Mouse (Mus musculus) mature B cell (primary cell): Measurements from ENCODE around the gene Pxylp1.

Experiments used
- in situ Hi-C: fragments of 300-500 bp; cut with MboI; formaldehyde crosslinking; loops from 2 replicates; pipeline ENCODE4 v1.14.3; 2019

Pxylp1 gene

DNA sequence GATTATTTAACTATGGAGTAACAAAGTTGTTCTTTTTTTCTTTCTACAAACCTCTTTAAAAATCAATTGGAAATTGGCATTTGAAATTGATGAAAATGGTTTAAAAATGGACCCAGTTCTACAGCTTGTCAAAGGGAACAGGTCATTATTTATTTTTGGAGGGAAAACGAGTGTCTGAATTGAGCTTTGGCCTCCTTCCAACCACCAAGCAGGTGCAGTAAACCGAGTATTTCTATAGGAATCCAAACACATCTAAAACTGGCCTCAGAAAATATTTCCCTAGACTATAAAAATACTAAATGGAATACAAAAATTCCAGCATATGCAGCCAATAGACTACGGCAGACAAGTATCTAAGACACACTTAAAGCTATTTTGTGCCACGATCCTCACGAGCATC, 68.9 kb downstream of the Pxylp1 start:
- in situ Hi-C loops: no loop called here

DNA sequence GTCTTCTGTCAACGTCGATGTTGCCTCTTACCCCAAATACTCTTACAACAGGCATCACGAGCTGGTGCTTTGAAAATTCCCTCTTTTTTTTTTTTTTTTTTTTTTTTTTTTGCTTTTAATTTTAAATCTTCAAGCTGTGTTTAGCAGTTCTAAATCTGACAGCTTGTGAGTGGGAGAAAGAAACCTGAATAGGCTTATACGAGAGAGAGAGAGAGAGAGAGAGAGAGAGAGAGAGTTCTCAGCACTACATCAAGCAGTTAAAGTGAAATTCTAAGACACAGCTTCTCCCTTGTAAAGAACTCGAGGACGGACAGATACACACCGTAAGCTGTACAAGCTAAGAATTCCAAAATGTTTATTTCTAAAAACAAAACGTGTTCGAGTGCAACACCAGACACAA, 69.5 kb downstream of the Pxylp1 start:
- in situ Hi-C loops: no loop called here

DNA sequence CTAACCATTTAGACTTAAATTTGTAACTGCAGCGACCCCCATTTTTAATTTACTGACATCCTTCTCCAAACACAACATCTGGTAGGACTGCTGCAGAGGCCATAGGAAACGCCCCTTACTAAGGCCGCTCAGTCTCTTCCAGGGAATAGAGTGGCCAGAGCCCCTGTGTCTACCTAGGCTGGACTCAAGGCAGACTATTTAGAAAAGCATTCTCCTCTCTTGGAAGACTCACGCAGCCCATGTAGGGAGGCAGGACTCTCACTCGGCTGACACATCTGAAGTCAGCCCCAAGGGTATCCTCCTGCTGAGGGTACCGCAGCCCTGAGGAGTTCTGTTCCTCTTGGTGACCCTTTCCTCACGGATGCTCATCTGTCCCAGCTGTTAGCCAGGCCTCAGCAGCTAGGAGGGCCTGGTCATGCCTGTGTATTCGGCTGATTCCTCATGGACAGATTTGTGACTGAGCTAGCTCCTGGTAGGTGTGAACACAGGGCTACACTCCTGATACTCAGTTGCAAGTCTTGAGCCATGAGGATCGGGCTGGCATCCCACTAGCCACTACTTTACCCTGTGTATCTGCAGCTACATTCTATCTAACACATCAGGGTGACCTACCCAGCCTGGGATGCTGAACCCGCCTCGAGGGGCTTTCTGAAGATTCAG, 73.5 kb downstream of the Pxylp1 start:
- in situ Hi-C loops: loop anchor here (10.0 kb wide), 1 partner anchor 244 kb away; no protein-coding TSS in a partner anchor

DNA sequence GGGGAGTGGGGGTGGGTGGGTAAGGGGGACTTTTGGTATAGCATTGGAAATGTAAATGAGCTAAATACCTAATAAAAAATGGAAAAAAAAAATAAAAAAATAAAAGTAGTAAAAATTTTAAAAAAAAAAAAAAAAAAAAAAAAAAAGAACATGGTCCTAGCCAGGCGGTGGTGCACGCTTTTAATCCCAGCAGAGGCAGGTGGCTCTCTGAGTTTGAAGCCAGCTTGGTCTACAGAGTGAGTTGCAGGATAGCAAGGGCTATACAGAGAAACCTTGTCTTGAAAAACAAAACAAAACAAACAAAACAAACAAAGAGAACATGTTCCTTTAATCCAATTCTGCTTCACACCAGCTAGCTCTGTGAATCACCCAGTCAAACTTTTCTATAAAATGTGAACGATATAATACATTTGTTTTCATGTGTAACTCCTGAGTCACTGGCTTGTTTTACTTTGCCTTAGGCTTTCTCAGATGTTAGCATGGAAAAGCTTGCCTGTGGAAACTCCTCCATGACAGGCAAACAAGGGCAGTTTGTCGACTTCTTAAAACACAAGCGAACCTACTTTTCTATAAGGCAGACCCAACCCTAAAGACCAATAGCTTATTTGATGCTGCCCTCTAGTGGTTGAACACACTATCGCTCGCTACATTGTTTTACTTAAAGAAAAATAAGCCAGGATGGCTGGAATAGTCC, 74.2 kb downstream of the Pxylp1 start:
- in situ Hi-C loops: loop anchor here (10.0 kb wide), 1 partner anchor 243 kb away; no protein-coding TSS in a partner anchor

DNA sequence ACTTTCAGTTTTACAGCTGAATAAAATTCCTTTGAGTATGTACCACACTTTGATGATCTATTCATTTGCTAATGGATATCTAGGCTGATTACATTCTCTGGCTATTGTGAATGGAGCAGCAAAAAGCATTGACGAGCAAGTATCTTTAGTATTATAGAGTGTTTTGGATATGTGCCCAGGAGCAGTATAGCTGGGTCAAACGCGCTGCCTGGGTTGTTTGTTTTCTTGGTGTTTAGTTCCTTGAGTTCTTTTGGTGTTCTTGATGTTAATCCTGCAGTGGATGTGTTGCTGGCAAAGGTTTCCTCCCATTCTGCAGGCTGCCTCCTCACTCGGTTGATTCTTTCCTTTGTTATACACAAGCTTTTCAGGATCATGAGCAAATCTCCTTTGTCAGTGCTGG, 80.5 kb downstream of the Pxylp1 start:
- in situ Hi-C loops: loop anchor here (10.0 kb wide), 1 partner anchor 237 kb away; no protein-coding TSS in a partner anchor

DNA sequence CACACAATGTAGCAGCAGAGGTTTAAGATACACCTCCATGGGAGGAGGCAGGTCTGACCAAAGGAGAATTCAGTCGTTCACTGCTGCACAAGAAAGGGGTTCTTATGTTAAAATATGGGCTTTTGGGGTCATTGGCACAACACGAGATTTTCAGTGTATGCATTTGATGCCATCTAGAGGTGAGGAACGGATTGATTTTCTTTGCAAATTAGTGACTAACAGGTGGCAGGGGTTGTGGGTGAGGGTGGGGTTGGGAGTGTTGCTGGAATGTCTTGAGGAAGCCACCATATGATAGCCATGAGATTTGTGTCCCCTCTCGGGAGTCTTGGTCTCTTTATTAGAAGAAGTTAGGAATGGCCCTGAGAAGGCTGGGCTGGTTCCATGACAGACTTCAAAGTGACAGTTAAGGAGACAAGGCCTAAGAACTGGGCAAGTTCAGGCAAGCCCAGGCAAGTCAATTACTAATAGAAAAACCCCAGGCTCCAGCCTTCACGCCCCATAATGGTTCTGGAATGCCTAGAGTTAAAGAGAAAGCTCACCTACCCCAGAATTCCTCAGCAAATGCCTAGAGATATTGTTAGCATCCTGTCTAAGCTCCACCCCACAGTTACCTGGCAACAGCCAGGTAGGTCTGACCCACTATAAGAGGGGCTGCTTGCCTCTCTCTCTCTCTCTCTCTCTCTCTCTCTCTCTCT, 92.2 kb downstream of the Pxylp1 start:
- in situ Hi-C loops: no loop called here

DNA sequence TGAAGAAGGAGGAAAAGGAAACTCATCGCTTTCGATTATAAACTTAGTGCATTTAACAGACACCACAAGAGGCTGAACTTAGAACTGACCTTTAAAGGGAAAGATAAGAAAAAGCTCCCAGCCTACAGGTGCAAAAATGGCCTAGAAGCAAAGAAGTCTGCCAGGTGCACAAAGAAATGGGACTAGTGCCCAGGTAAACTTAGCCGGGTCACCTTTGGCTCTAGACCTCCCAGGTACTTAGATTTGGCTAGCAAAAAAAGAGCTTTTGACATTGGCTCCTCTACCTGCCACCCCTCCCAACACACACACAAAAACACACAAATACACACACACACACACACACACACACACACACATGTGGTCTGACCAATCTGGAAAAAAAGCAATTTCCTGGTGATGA, 95.2 kb downstream of the Pxylp1 start:
- in situ Hi-C loops: loop anchor here (10.0 kb wide), 1 partner anchor 123 kb away; no protein-coding TSS in a partner anchor

DNA sequence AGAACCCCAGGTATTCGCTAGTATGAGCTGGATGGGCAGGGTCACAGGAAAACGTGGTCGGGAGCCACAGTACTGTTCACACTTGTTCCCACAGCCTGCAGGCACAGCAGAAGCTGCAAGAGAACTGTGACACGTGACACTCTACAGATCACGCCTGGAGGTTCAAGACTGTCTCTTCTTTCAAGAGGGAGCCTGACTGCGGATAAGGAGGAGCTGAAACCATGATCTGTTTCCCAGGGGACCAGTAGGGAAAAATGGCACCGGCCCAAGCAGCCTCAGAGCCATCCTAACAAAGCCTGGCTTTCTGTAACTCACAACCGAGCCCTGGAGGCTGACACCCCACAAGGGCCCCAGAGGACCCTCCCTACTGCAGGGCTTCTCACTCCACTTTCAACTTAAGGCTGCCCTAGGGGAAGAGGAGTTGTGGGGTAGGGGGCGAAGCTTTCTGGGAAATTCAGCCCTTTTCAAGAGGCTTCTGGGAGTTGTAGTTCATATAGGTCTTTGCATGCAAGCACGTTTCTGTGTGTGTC, 97.0 kb downstream of the Pxylp1 start:
- in situ Hi-C loops: loop anchor here (10.0 kb wide), 1 partner anchor 121 kb away; no protein-coding TSS in a partner anchor

DNA sequence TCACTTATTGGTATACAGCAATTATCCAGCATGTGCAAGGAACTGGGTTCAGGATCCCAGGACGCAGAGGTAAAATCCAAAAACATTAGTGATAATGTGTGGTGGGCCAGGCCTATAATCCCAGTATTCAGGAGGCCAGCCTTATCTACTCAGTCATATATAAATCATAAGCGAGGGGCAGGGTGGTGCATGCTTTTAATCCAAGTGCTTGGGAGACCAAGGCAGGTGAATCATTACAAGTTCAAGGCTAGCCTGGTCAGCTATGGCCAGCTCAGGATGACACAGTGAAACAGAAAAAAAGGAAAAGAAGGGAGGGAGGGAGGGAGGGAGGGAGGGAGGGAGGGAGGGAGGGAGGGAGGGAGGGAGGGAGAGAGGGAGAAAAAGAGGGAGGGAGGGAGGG, 97.9 kb downstream of the Pxylp1 start:
- in situ Hi-C loops: loop anchor here (10.0 kb wide), 1 partner anchor 120 kb away; no protein-coding TSS in a partner anchor

DNA sequence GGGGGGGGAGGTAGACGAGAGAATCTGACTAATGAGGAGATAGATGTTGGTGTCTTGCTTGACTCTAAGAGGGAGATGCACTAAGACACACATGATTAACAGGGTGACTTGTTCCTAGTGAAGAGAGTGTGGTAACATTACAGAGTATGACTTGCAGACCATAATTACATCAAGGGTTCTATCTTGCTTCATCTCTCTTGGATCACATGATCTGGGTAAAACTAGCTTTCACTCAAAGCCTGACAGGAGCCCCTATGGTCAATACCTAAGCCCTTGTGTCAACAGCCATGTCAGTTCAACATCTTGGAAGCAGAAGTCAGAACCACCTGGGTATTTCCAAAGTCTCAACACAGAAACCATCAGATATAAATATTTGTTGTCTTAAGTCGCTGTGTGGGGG, 99.9 kb downstream of the Pxylp1 start:
- in situ Hi-C loops: loop anchor here (10.0 kb wide), 1 partner anchor 118 kb away; no protein-coding TSS in a partner anchor

DNA sequence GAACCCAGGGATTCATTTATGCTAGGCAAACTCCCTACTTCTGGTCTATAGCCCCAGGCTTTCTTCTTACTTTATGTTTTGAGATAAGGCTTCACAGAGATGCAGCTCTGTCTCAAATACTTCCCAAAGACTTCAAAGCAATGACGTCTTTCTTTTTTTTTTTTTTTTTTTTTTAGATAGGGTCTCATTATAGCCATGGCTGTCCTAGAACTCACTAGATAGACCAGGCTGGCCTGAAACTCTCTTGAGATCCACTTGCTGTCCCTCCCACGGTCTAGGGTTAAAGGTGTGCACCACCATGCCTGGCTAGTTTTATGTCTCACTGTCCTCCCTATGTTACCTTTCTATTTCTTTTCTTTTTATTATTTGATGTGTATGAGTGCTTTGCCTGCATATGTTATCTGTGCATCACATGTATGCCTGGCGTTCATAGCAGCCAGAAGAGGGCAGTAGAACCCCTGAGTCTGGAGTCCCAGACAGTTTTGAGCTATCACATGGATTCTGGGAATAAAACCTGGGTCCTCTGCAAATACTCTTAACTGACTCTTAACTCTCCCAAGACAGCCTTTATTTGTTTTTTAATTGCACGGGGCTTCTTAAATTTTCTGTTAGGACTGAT, 102.0 kb downstream of the Pxylp1 start:
- in situ Hi-C loops: loop anchor here (10.0 kb wide), 1 partner anchor 116 kb away; no protein-coding TSS in a partner anchor

DNA sequence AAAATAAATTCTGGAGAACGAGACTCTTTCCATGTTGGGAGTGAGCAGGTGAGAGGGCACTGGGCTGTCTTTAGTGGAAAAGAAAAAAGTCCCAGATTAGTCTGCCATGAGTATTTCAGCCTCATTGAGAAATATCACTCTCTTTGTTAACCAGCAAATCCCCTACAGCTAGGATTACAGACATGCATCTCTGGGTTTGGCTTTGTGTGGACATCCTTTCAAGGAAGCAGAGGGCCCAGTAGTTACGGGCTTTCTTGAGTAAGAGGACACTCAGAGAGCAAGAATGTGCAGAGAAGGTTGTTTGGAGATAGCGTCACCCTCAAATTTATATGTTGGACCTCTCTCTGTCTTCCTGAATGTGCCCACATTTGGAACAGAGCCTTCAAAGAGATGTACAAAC, 102.6 kb downstream of the Pxylp1 start:
- in situ Hi-C loops: loop anchor here (10.0 kb wide), 1 partner anchor 115 kb away; no protein-coding TSS in a partner anchor

DNA sequence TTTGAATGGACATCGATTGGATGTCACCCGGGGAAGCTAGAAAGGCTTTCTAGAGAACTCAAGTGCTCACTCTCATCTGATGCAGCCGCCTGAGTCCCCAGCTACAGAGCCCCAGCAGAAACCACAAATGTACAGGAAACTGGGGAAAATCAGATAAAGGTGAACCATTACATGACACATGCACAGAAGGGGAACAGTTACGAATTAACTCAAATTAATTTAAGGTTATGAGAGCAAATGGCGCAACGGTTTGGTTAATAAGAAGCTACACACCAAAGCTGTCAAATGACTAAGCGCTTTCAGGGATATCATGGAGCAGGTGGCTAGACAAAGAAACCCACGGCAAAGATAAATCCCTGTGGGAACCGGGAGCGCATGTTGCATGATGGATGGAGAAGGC, 104.7 kb downstream of the Pxylp1 start:
- in situ Hi-C loops: no loop called here

DNA sequence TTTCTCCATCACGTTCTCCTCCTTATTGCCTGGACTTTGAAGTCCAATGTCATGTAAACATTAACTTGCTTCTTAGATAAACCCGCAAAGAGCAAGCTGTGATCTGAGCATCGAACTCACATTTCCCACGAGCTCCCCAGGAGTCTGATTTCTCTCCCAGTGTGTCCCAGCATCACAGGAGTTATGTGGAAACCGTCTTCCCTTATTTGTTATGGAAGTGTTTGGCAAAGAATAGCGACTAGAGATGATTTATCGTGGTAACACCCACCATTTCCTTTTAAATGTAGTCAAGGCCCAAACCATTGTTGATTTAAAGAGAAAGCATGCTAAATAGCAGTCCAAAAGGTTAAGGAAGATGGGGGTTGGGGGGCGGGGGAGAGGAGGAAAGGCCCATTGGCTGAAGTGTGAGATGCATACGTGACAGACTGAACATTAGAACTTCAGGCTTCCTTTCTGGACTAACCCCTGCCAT, 106.6 kb downstream of the Pxylp1 start:
- in situ Hi-C loops: no loop called here

DNA sequence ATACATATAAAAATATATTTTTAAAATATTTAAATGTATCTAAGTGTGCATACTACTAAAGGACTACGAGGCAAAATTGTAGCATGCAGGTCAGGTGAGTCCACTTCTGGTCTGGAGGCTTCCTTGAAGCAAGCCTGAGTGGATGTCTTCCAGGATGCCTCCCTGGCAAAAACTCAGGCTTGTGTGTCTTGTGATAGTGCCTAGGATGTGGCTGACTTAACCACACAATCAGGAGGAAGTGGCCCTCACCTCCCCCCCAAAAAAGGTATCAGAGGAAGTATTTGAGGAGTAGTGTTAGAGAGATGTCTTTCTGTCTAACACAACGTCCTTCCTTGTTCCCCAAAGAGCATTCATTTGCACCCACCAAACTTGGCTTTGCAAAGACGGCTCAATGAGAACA, 107.3 kb downstream of the Pxylp1 start:
- in situ Hi-C loops: no loop called here

DNA sequence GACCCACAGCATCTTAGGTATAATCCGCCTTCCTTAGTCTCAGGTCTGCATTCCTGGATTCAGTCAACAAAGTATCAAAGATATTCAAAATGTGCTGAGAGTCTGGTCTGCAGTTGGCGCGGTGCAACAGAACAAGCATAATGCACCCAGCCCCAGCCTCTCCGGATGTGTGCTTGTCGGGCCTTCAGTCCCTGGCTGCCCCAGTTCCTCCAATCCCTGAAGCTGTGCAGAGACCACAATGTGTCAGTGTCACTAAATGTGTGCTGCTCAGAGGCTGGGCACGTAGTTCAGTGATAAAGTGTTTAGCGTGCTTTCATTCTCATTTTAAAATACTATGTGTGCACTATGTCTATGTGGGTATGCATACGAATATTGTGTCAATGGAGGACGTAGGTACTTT, 108.8 kb downstream of the Pxylp1 start:
- in situ Hi-C loops: no loop called here

DNA sequence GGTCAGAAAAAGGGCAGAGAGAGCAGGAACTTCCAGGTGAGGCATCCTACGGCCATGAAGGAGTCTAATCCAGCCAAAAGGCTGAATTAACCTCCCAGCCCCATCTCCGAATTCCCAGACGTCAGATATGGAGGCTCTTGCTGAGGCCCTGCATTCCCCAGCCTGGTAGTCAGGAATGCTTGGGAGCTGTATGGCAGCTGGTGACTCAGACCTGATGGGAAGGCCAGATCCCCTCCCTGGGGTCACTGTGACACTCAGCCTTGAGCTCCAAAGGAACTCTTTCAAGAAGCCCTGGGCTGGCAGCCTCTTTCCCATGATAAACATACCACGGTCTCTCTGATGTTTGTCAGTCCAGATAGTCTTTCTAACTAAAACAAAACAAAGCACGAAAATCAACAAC, 109.2 kb downstream of the Pxylp1 start:
- in situ Hi-C loops: no loop called here

DNA sequence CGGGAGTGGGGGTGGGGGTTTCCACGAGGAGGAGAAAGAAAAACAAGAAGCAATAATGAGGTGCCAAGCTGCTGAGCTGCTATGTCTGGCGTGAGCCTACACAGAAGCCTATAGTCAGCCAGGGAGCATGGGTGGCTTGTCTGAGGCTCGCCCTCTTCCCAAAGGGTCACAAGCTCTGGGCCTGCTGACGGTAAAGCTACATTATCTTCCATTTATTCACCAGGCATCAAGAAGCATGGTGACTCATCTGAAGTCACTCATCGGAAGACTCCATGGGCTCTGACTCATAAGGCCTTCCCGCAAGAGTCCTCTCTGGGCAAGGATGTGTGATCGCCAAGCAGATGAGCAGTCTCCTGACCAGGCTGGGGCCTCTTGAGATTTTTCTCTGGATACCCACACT, 110.4 kb downstream of the Pxylp1 start:
- in situ Hi-C loops: no loop called here
